Mouse (Mus musculus): ENCODE measurements around the gene Ddx31. TPM values are rescaled to one million over a fixed set of nuclear protein-coding genes. Genes with fewer than 3 reads are reported as not detected.

Ddx31 gene
- polyA plus RNA-seq, 1 experiment, result 0.94 TPM

GRCm38 (mm10) chr2:28911331-28912038 lies 71.3 kb downstream of the Ddx31 start:
- no peaks in the 10 kb centered on the region; the same call in 1 of the 2 replicates for H3K4me1 ChIP-seq (ENCODE audit: control insufficient read depth, insufficient read depth, insufficient read length, low read length)
- H3K36me3 ChIP-seq (ENCODE audit: control insufficient read depth, insufficient read depth, low read length), result 0 out of 2 replicates have a peak, but pooled peaks cover 2% of the 10 kb centered on the region
- no peak for TF ChIP-seq CTCF (IDR thresholded peaks at IDR 0.05; ENCODE audit: extremely low read depth, insufficient read length, insufficient replicate concordance, low read depth, low read length)
- no peak for TF ChIP-seq POLR2A (IDR thresholded peaks at IDR 0.05; ENCODE audit: low read depth, low read length)
- no peak overlapping the region for H3K27ac ChIP-seq (ENCODE audit: insufficient read depth, low read depth, low read length)
- H3K4me3 ChIP-seq (ENCODE audit: low read depth, low read length), result no peak overlapping the region
- peaks cover 73% of the 10 kb centered on the region for H3K27me3 ChIP-seq (ENCODE audit: control insufficient read depth, insufficient read depth, low read length)
- WGBS, result 4% methylated on average over 44 of the region's 44 CpGs

- TF ChIP-seq POLR2A (IDR thresholded peaks at IDR 0.05; ENCODE audit: low read depth, low read length) (no peak), CTCF (IDR thresholded peaks at IDR 0.05; ENCODE audit: extremely low read depth, insufficient read length, insufficient replicate concordance, low read depth, low read length) (no peak)
- no peaks in the 10 kb centered on the region for H3K36me3 ChIP-seq (ENCODE audit: control insufficient read depth, insufficient read depth, low read length)
- no peaks in the 10 kb centered on the region; the same call in 1 of the 2 replicates for H3K4me1 ChIP-seq (ENCODE audit: control insufficient read depth, insufficient read depth, insufficient read length, low read length)
- WGBS, result 8% methylated on average over 33 of the region's 33 CpGs
- H3K4me3 ChIP-seq (ENCODE audit: low read depth, low read length), result no peak overlapping the region
- peaks cover 80% of the 10 kb centered on the region for H3K27me3 ChIP-seq (ENCODE audit: control insufficient read depth, insufficient read depth, low read length)
- no peak overlapping the region for H3K27ac ChIP-seq (ENCODE audit: insufficient read depth, low read depth, low read length)
Observed at GRCm38 (mm10) chr2:28912039-28912700, 72.0 kb downstream of the Ddx31 start.

GRCm38 (mm10) chr2:28912961-28913360 lies 72.8 kb downstream of the Ddx31 start:
- 11% methylated on average over 4 of the region's 4 CpGs for WGBS
- Histone ChIP-seq H3K36me3 (ENCODE audit: control insufficient read depth, insufficient read depth, low read length) (no peaks in the 10 kb centered on the region), H3K4me3 (ENCODE audit: low read depth, low read length) (no peak overlapping the region), H3K27ac (ENCODE audit: insufficient read depth, low read depth, low read length) (no peak overlapping the region), H3K4me1 (ENCODE audit: control insufficient read depth, insufficient read depth, insufficient read length, low read length) (no peaks in the 10 kb centered on the region; the same call in 1 of the 2 replicates), H3K27me3 (ENCODE audit: control insufficient read depth, insufficient read depth, low read length) (peaks cover 88% of the 10 kb centered on the region)
- no peak for TF ChIP-seq CTCF (IDR thresholded peaks at IDR 0.05; ENCODE audit: extremely low read depth, insufficient read length, insufficient replicate concordance, low read depth, low read length)
- TF ChIP-seq POLR2A (IDR thresholded peaks at IDR 0.05; ENCODE audit: low read depth, low read length), result no peak

- Histone ChIP-seq H3K36me3 (ENCODE audit: control insufficient read depth, insufficient read depth, low read length) (no peaks in the 10 kb centered on the region), H3K4me3 (ENCODE audit: low read depth, low read length) (no peak overlapping the region), H3K4me1 (ENCODE audit: control insufficient read depth, insufficient read depth, insufficient read length, low read length) (no peaks in the 10 kb centered on the region), H3K27me3 (ENCODE audit: control insufficient read depth, insufficient read depth, low read length) (peaks cover 88% of the 10 kb centered on the region), H3K27ac (ENCODE audit: insufficient read depth, low read depth, low read length) (no peak overlapping the region)
- TF ChIP-seq CTCF (IDR thresholded peaks at IDR 0.05; ENCODE audit: extremely low read depth, insufficient read length, insufficient replicate concordance, low read depth, low read length) (no peak), POLR2A (IDR thresholded peaks at IDR 0.05; ENCODE audit: low read depth, low read length) (no peak)
- WGBS, result 15% methylated on average over 2 of the region's 2 CpGs
Observed at GRCm38 (mm10) chr2:28914121-28914520, 73.9 kb downstream of the Ddx31 start.

- H3K36me3 ChIP-seq (ENCODE audit: control insufficient read depth, insufficient read depth, low read length), result no peaks in the 10 kb centered on the region
- TF ChIP-seq CTCF (IDR thresholded peaks at IDR 0.05; ENCODE audit: extremely low read depth, insufficient read length, insufficient replicate concordance, low read depth, low read length), result no peak
- TF ChIP-seq POLR2A (IDR thresholded peaks at IDR 0.05; ENCODE audit: low read depth, low read length), result no peak
- no peak overlapping the region for H3K4me3 ChIP-seq (ENCODE audit: low read depth, low read length)
- peaks cover 86% of the 10 kb centered on the region for H3K27me3 ChIP-seq (ENCODE audit: control insufficient read depth, insufficient read depth, low read length)
- no peak overlapping the region for H3K27ac ChIP-seq (ENCODE audit: insufficient read depth, low read depth, low read length)
- no peaks in the 10 kb centered on the region for H3K4me1 ChIP-seq (ENCODE audit: control insufficient read depth, insufficient read depth, insufficient read length, low read length)
- WGBS, result 9% methylated on average over 22 of the region's 22 CpGs
Observed at GRCm38 (mm10) chr2:28915104-28915738, 75.0 kb downstream of the Ddx31 start.

- 3% methylated on average over 50 of the region's 50 CpGs for WGBS
- TF ChIP-seq CTCF (IDR thresholded peaks at IDR 0.05; ENCODE audit: extremely low read depth, insufficient read length, insufficient replicate concordance, low read depth, low read length), result no peak
- no peak for TF ChIP-seq POLR2A (IDR thresholded peaks at IDR 0.05; ENCODE audit: low read depth, low read length)
- peaks cover 79% of the 10 kb centered on the region for H3K27me3 ChIP-seq (ENCODE audit: control insufficient read depth, insufficient read depth, low read length)
- H3K4me3 ChIP-seq (ENCODE audit: low read depth, low read length), result no peak overlapping the region
- no peaks in the 10 kb centered on the region for H3K36me3 ChIP-seq (ENCODE audit: control insufficient read depth, insufficient read depth, low read length)
- no peaks in the 10 kb centered on the region for H3K4me1 ChIP-seq (ENCODE audit: control insufficient read depth, insufficient read depth, insufficient read length, low read length)
- no peak overlapping the region for H3K27ac ChIP-seq (ENCODE audit: insufficient read depth, low read depth, low read length)
Observed at GRCm38 (mm10) chr2:28915768-28916512, 75.7 kb downstream of the Ddx31 start.
